Mouse (Mus musculus): Measurements from ENCODE around the gene Smpd3.

DNA sequence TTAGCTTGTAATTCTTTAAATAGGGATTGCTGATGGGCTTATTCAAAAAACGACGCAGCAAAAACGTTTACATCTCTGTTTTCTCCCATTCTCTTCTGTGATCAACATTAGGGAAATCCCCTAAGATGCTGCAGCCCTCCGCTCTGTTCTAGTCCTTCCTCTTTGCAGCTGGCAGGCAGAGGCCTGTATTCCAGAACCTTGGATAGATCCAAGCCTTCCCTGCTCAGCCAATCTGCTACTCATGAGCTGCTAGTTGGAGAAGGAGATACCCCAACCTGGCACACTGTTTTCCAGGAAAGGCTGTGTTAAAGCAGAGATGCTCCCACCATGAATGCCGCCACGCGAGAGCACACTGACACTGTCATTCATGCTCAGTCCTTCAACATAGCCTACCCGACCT is 4.4 kb downstream of the Smpd3 start:
- TF ChIP-seq CTCF (IDR thresholded peaks at IDR 0.05; ENCODE audit: extremely low read depth, insufficient read depth, low read length) = no peak
- no peak for TF ChIP-seq POLR2A (IDR thresholded peaks at IDR 0.05; ENCODE audit: extremely low read depth, insufficient read depth, low read length)

Measured in cortical plate, adult 2 months (tissue).